Mouse (Mus musculus): ENCODE results near the gene Sdr39u1. TPM values are rescaled to one million over a fixed set of nuclear protein-coding genes. Genes with fewer than 3 reads are reported as not detected.

Sdr39u1 gene
- 43.8 and 50.4 TPM in 2 replicates for polyA plus RNA-seq (2015; fragmentation: Nextera tagmentation; extraction: Ambion mirVana)

GRCm38 (mm10) chr14:55899701-55900413 is at the start of gene Sdr39u1:
Gene Sdr39u1 (minus strand): TSS chr14:55900293.

GRCm38 (mm10) chr14:55944575-55944974 is 44.5 kb upstream of the Sdr39u1 start, which contains the start of gene Cma1:
Gene Cma1 (minus strand): TSS chr14:55944675.

GRCm38 (mm10) chr14:55884713-55885113 is 15.4 kb downstream of the Sdr39u1 start, which contains the start of gene Khnyn:
Gene Khnyn (plus strand): TSS chr14:55884947.

DNA sequence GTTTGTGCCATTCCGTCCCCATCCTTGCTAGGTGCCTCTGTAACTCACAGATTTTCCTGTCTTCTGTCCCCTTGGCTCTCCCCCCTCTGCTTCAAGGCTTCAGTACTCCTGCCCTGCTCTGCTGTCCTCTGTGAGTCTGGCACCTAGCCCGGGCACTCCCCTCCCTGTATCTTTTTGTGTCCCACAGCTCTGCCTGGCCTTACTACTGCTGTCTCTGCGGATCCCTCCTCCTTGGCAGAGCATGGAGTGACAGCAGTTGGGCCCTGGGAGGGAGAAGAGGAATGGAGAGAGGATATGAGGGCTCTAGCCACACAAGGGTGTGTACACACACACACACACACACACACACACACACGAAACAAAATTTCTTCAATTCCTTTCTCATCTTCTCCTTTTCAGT is 15.9 kb downstream of the Sdr39u1 start, which contains the start of gene Cbln3:
TSS of gene Cbln3 (minus strand) at position 227 of the 400 bp plus-strand sequence.

DNA sequence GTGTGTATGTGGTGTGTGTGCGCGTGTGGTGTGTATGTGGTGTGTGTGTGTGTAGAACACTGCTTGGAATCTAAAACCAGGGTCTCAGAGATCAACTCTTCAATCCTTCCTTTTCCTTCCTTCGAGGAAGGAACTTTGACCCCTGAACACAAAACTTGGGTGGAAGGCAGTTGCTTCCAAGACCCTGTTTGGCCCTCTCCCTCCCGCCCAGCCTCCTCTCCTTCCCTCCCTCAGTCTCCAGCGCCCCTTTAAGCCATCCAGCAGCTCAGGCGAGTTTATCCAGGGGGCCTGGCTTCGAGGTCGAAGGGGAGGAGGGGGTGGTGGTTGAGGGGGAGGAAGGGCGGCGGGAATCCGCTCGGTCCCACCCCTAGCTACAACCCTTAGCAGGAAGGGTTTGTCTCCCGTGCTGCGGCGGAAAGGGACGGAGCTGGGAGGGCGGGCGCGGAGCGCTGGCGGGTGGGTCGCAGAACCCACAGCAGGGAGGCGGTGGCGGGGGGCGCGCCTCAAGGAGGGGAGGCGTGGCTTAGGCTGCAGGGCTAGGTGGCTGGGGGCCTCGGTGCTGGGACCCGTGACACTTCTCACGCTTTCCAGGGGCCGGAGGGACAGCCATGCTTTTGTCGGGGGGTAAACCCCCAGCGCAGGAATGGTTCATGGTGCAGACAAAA is 46.3 kb downstream of the Sdr39u1 start, which contains the start of gene Nynrin:
TSS of gene Nynrin (plus strand) at position 390 of the 665 bp plus-strand sequence.

Other genes starting within 250 kb of the Sdr39u1 start
- 35.8 and 39.5 TPM in 2 replicates for gene Mdp1, start 239.8 kb downstream of the Sdr39u1 start, polyA plus RNA-seq (2015; fragmentation: Nextera tagmentation; extraction: Ambion mirVana)
- gene Gmpr2, start 228.4 kb downstream of the Sdr39u1 start, polyA plus RNA-seq (2015; fragmentation: Nextera tagmentation; extraction: Ambion mirVana) = 32.0 and 33.0 TPM in 2 replicates
- gene Nedd8, start 228.2 kb downstream of the Sdr39u1 start, polyA plus RNA-seq (2015; fragmentation: Nextera tagmentation; extraction: Ambion mirVana) = 388 and 415 TPM in 2 replicates
- gene Tinf2, start 218.5 kb downstream of the Sdr39u1 start, polyA plus RNA-seq (2015; fragmentation: Nextera tagmentation; extraction: Ambion mirVana) = 13.9 and 15.5 TPM in 2 replicates
- gene Tgm1, start 186.4 kb downstream of the Sdr39u1 start, polyA plus RNA-seq (2015; fragmentation: Nextera tagmentation; extraction: Ambion mirVana) = 7.4 and 9.2 TPM in 2 replicates
- gene Rabggta, start 178.0 kb downstream of the Sdr39u1 start, polyA plus RNA-seq (2015; fragmentation: Nextera tagmentation; extraction: Ambion mirVana) = 17.3 and 20.5 TPM in 2 replicates
- 60.6 and 62.9 TPM in 2 replicates for gene Dhrs1, start 154.6 kb downstream of the Sdr39u1 start, polyA plus RNA-seq (2015; fragmentation: Nextera tagmentation; extraction: Ambion mirVana)
- gene Nop9, start 154.6 kb downstream of the Sdr39u1 start, polyA plus RNA-seq (2015; fragmentation: Nextera tagmentation; extraction: Ambion mirVana) = 18.6 TPM in 2 replicates
- gene Cideb, start 141.8 kb downstream of the Sdr39u1 start, polyA plus RNA-seq (2015; fragmentation: Nextera tagmentation; extraction: Ambion mirVana) = 0.13 and 0.18 TPM in 2 replicates
- 0.29 and 0.39 TPM in 2 replicates for gene Ltb4r2, start 138.9 kb downstream of the Sdr39u1 start, polyA plus RNA-seq (2015; fragmentation: Nextera tagmentation; extraction: Ambion mirVana)
- 0.76 and 6.9 TPM in 2 replicates for gene Ltb4r1, start 134.3 kb downstream of the Sdr39u1 start, polyA plus RNA-seq (2015; fragmentation: Nextera tagmentation; extraction: Ambion mirVana)
- 2.3 and 2.7 TPM in 2 replicates for gene Adcy4, start 116.2 kb downstream of the Sdr39u1 start, polyA plus RNA-seq (2015; fragmentation: Nextera tagmentation; extraction: Ambion mirVana)
- gene Ripk3, start 111.4 kb downstream of the Sdr39u1 start, polyA plus RNA-seq (2015; fragmentation: Nextera tagmentation; extraction: Ambion mirVana) = 19.1 and 19.2 TPM in 2 replicates
- gene Nfatc4, start 77.1 kb downstream of the Sdr39u1 start, polyA plus RNA-seq (2015; fragmentation: Nextera tagmentation; extraction: Ambion mirVana) = 22.3 and 22.5 TPM in 2 replicates
- 6.4 and 7.6 TPM in 2 replicates for gene Nynrin, start 46.3 kb downstream of the Sdr39u1 start, polyA plus RNA-seq (2015; fragmentation: Nextera tagmentation; extraction: Ambion mirVana)
- 0.18 and 0.21 TPM in 2 replicates for gene Cbln3, start 15.9 kb downstream of the Sdr39u1 start, polyA plus RNA-seq (2015; fragmentation: Nextera tagmentation; extraction: Ambion mirVana)
- 8.4 and 9.2 TPM in 2 replicates for gene Khnyn, start 15.3 kb downstream of the Sdr39u1 start, polyA plus RNA-seq (2015; fragmentation: Nextera tagmentation; extraction: Ambion mirVana)
- gene Cma1, start 44.4 kb upstream of the Sdr39u1 start, polyA plus RNA-seq (2015; fragmentation: Nextera tagmentation; extraction: Ambion mirVana) = 35.6 and 71.0 TPM in 2 replicates
- gene Cma2, start 50.7 kb upstream of the Sdr39u1 start, polyA plus RNA-seq (2015; fragmentation: Nextera tagmentation; extraction: Ambion mirVana) = 0.19 and 0.20 TPM in 2 replicates
- not detected in 2 replicates for gene Mcpt1, start 117.7 kb upstream of the Sdr39u1 start, polyA plus RNA-seq (2015; fragmentation: Nextera tagmentation; extraction: Ambion mirVana)
- gene Mcpt9, start 130.2 kb upstream of the Sdr39u1 start, polyA plus RNA-seq (2015; fragmentation: Nextera tagmentation; extraction: Ambion mirVana) = not detected in 2 replicates
- 0.25 TPM in 1 of 2 replicates, not detected in the other for gene Mcpt2, start 141.7 kb upstream of the Sdr39u1 start, polyA plus RNA-seq (2015; fragmentation: Nextera tagmentation; extraction: Ambion mirVana)
- gene Mcpt4, start 162.0 kb upstream of the Sdr39u1 start, polyA plus RNA-seq (2015; fragmentation: Nextera tagmentation; extraction: Ambion mirVana) = 1.1 and 2.1 TPM in 2 replicates
- 0.16 TPM in 1 of 2 replicates, not detected in the other for gene Mcpt8, start 185.0 kb upstream of the Sdr39u1 start, polyA plus RNA-seq (2015; fragmentation: Nextera tagmentation; extraction: Ambion mirVana)
- gene Ctsg, start 202.3 kb upstream of the Sdr39u1 start, polyA plus RNA-seq (2015; fragmentation: Nextera tagmentation; extraction: Ambion mirVana) = 0.17 and 0.27 TPM in 2 replicates
- gene Gzme, start 220.3 kb upstream of the Sdr39u1 start, polyA plus RNA-seq (2015; fragmentation: Nextera tagmentation; extraction: Ambion mirVana) = not detected in 2 replicates
- gene Gzmd, start 232.3 kb upstream of the Sdr39u1 start, polyA plus RNA-seq (2015; fragmentation: Nextera tagmentation; extraction: Ambion mirVana) = not detected in 2 replicates